In the genomic region with DNA sequence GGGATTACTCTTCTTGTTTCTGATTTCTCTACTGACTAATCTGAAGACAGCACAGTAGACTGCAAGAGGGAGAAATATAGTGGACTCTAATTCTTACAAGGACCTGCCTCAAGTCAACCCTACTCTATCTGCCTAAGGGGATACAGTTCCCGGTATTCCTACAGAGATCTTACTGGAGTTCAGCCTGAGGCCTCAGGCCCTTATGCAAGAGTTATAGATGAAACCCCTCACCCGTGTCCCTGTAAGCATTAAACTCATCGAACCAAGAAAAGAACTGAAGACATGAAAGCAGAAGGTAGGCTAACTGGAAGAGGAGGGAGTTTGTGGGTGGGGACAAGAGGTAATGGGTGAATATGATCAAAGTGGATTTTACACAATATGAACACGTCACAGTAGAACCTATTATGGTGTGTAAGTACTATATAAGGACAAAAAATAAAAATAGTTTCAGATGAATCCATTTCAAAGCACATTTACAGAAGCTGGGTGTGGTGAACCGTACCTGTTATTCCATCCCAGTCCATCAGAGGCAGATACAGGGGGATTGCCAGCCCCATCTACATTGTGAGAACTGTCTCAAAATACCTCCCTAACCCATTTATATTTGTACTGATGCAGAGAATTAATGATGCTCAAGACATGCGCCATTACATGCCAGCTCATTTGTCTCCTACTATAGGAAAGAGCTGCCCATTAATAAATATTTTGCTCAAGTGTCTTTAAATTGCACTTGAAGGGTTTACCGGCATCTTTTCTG, we compare ENCODE assay signal across 21 mouse cellular contexts. TPM values are rescaled to one million over a fixed set of nuclear protein-coding genes. Genes with fewer than 3 reads are reported as not detected.
"Had no signal": no experiment of that assay in that cellular context is flagged by ENCODE, and none has a peak within 500 bp of the region (broad histone marks: within the 10 kb centered on the region; RNA-seq: fewer than 3 reads in every experiment).

No protein-coding gene starts in this region.

- H3K4me3 ChIP-seq: midbrain, embryonic 10.5 days; midbrain, embryonic 13.5 days; myocyte; neural tube, embryonic 13.5 days; neural tube, embryonic 15.5 days had no signal

- H3K27me3 ChIP-seq: midbrain, embryonic 13.5 days; neural tube, embryonic 13.5 days; neural tube, embryonic 15.5 days had no signal

- H3K4me1 ChIP-seq: neural tube, embryonic 13.5 days; neural tube, embryonic 15.5 days had no signal

- ATAC-seq: midbrain, embryonic 13.5 days; midbrain, embryonic 16.5 days had no signal

- H3K27ac ChIP-seq: midbrain, embryonic 10.5 days; midbrain, embryonic 13.5 days; neural tube, embryonic 13.5 days; neural tube, embryonic 15.5 days had no signal

- H3K36me3 ChIP-seq: midbrain, embryonic 10.5 days; midbrain, embryonic 13.5 days; neural tube, embryonic 13.5 days; neural tube, embryonic 15.5 days had no signal

- H3K9me3 ChIP-seq: midbrain, embryonic 10.5 days; midbrain, embryonic 13.5 days; neural tube, embryonic 13.5 days; neural tube, embryonic 15.5 days had no signal

- H3K9ac ChIP-seq: lung, embryonic 14.5 days; midbrain, embryonic 13.5 days; neural tube, embryonic 13.5 days; neural tube, embryonic 15.5 days had no signal

- DNase-seq: lung, adult 18-20 months; lung, embryonic 14.5 days; lung, postnatal 10 days; lung, postnatal 4 days; right cerebral cortex, adult 18-20 months; right cerebral cortex, postnatal 25 days; right cerebral cortex, postnatal 4 days; spleen, adult 18-20 months; thymus, adult 18-20 months; thymus, postnatal 14 days; thymus, postnatal 36 days had no signal

- H3K4me2 ChIP-seq: lung, embryonic 14.5 days; midbrain, embryonic 13.5 days; neural tube, embryonic 13.5 days; neural tube, embryonic 15.5 days had no signal

RNA-seq across cellular contexts. Expression of a gene that starts 17.1 kb away (rescaled TPM):
- polyA plus RNA-seq: liver, embryonic 16.5 days; lung, embryonic 14.5 days; midbrain, embryonic 10.5 days; midbrain, embryonic 13.5 days; myocyte; neural tube, embryonic 13.5 days; small intestine, adult 2 months; stomach, embryonic 14.5 days; stomach, embryonic 16.5 days had no signal
